Mouse (Mus musculus) CH12.LX (cell line): ENCODE measurements around the gene Gm21915. TPM values are rescaled to one million over a fixed set of nuclear protein-coding genes. Genes with fewer than 3 reads are reported as not detected.

ENCODE experiments used
- DNase-seq: peaks from one replicate; pipeline ENCODE4 v3.0.0-alpha.2; 2013; ENCODE audit errors: extremely low read depth
- H3K27ac ChIP-seq: 2 replicates; pipeline ENCODE4 v1.5.1; 2012; ENCODE audit warnings: low read depth, mild to moderate bottlenecking, control low read depth, moderate library complexity; ENCODE audit not compliant: insufficient read depth
- H3K27me3 ChIP-seq: replicated peaks from 2 replicates; pipeline ENCODE3; 2012; ENCODE audit warnings: inconsistent platforms
- H3K36me3 ChIP-seq, 2 experiments: replicated peaks in 1 of 2; 2 replicates each; pipeline versions ENCODE3 to v1.6.1; 2012; ENCODE audit warnings: inconsistent platforms in 1 of 2, low read length in 1 of 2, mild to moderate bottlenecking in 1 of 2, mixed read lengths in 1 of 2, moderate library complexity in 1 of 2; ENCODE audit not compliant: control insufficient read depth in 1 of 2, insufficient read depth in 1 of 2
- H3K4me1 ChIP-seq, 2 experiments: 2 replicates each; pipeline ENCODE4 v1.6.1; 2012; ENCODE audit warnings: inconsistent platforms in 1 of 2, moderate library complexity in 1 of 2; ENCODE audit not compliant: insufficient read depth in 2 of 2, control insufficient read depth in 1 of 2
- H3K4me2 ChIP-seq: 2 replicates; pipeline ENCODE4 v1.6.1; 2012; ENCODE audit warnings: low read depth, mild to moderate bottlenecking, control low read depth; ENCODE audit not compliant: poor library complexity, insufficient read depth, severe bottlenecking
- H3K4me3 ChIP-seq, 3 experiments: fragments of 150-350 bp in 1 of 3; sonication (generic) in 1 of 3; replicated peaks in 1 of 3; 2 replicates each; pipeline versions ENCODE3 to v1.5.1; 2011 to 2012; ENCODE audit warnings: low read depth in 2 of 3, low read length in 2 of 3, mild to moderate bottlenecking in 2 of 3, moderate library complexity in 2 of 3, control low read depth in 1 of 3, improper control_type of control experiment in 1 of 3, inconsistent platforms in 1 of 3, mixed read lengths in 1 of 3; ENCODE audit not compliant: poor library complexity in 1 of 3
- H3K79me2 ChIP-seq: replicated peaks from 2 replicates; pipeline ENCODE4 v1.6.1; 2012; ENCODE audit warnings: mild to moderate bottlenecking, moderate library complexity; ENCODE audit not compliant: control insufficient read depth, poor library complexity, insufficient read depth, severe bottlenecking; ENCODE audit errors: extremely low read depth
- H3K9ac ChIP-seq: 2 replicates; pipeline ENCODE4 v1.6.1; 2012; ENCODE audit warnings: low read depth, mild to moderate bottlenecking, control low read depth, moderate library complexity; ENCODE audit not compliant: insufficient read depth
- H3K9me3 ChIP-seq: replicated peaks from 2 replicates; pipeline ENCODE3; 2012; ENCODE audit warnings: low read length, inconsistent platforms, mixed read lengths
- BHLHE40 ChIP-seq: IDR thresholded peaks from 2 replicates; pipeline ENCODE4 v1.6.1; 2011; ENCODE audit warnings: mild to moderate bottlenecking, low read depth, low read length, improper control_type of control experiment
- CHD1 ChIP-seq: IDR thresholded peaks from 2 replicates; pipeline ENCODE4 v1.6.1; 2012; ENCODE audit warnings: low read depth, low read length, improper control_type of control experiment, inconsistent platforms
- E2F4 ChIP-seq: IDR thresholded peaks from 2 replicates; pipeline ENCODE4 v1.6.1; 2011; ENCODE audit warnings: low read depth, low read length, improper control_type of control experiment; ENCODE audit not compliant: insufficient replicate concordance
- ELF1 ChIP-seq: IDR thresholded peaks from 2 replicates; pipeline ENCODE4 v1.6.1; 2014; ENCODE audit warnings: low read depth, mild to moderate bottlenecking, inconsistent platforms, low read length, improper control_type of control experiment
- EP300 ChIP-seq: IDR thresholded peaks from 2 replicates; pipeline ENCODE4 v1.6.1; 2011; ENCODE audit warnings: low read length, improper control_type of control experiment
- HCFC1 ChIP-seq: IDR thresholded peaks from 2 replicates; pipeline ENCODE4 v1.6.1; 2012; ENCODE audit warnings: low read depth, mild to moderate bottlenecking, inconsistent platforms, low read length, improper control_type of control experiment
- IRF4 ChIP-seq: IDR thresholded peaks from 2 replicates; pipeline ENCODE4 v1.6.1; 2014; ENCODE audit warnings: low read depth, mild to moderate bottlenecking, inconsistent platforms, low read length, improper control_type of control experiment
- MAX ChIP-seq: IDR thresholded peaks from 2 replicates; pipeline ENCODE4 v1.6.1; 2011; ENCODE audit warnings: low read length, improper control_type of control experiment
- MAZ ChIP-seq: IDR thresholded peaks from 2 replicates; pipeline ENCODE4 v1.6.1; 2012; ENCODE audit warnings: low read depth, mild to moderate bottlenecking, inconsistent platforms, low read length, improper control_type of control experiment, moderate library complexity
- MYC ChIP-seq: IDR thresholded peaks from 2 replicates; pipeline ENCODE4 v1.6.1; 2011; ENCODE audit warnings: low read depth, mild to moderate bottlenecking, improper control_type of control experiment, low read length
- NELFE ChIP-seq: IDR thresholded peaks from 2 replicates; pipeline ENCODE4 v1.6.1; 2011; ENCODE audit warnings: low read depth, low read length, improper control_type of control experiment
- POLR2A ChIP-seq: IDR thresholded peaks from 2 replicates; pipeline ENCODE4 v1.6.1; 2011; ENCODE audit warnings: low read depth, mild to moderate bottlenecking, improper control_type of control experiment, low read length
- POLR2AphosphoS2 ChIP-seq: IDR thresholded peaks from 2 replicates; pipeline ENCODE4 v1.6.1; 2011; ENCODE audit warnings: low read depth, low read length, improper control_type of control experiment
- RAD21 ChIP-seq: IDR thresholded peaks from 2 replicates; pipeline ENCODE4 v1.6.1; 2011; ENCODE audit warnings: low read depth, mild to moderate bottlenecking, low read length, improper control_type of control experiment, moderate library complexity
- RCOR1 ChIP-seq: conservative IDR thresholded peaks from 2 replicates; pipeline ENCODE4 v1.6.1; 2012; ENCODE audit warnings: low read depth, mild to moderate bottlenecking, inconsistent platforms, low read length, improper control_type of control experiment
- SIN3A ChIP-seq: IDR thresholded peaks from 2 replicates; pipeline ENCODE4 v1.6.1; 2012; ENCODE audit warnings: low read length, improper control_type of control experiment, inconsistent platforms
- SMC3 ChIP-seq: IDR thresholded peaks from 2 replicates; pipeline ENCODE4 v1.6.1; 2011; ENCODE audit warnings: low read depth, low read length, improper control_type of control experiment
- TBP ChIP-seq: conservative IDR thresholded peaks from 2 replicates; pipeline ENCODE4 v1.6.1; 2011; ENCODE audit warnings: low read depth, low read length, improper control_type of control experiment
- TCF12 ChIP-seq: IDR thresholded peaks from 2 replicates; pipeline ENCODE4 v1.6.1; 2014; ENCODE audit warnings: low read depth, mild to moderate bottlenecking, inconsistent platforms, low read length, improper control_type of control experiment
- UBTF ChIP-seq: IDR thresholded peaks from 2 replicates; pipeline ENCODE4 v1.6.1; 2012; ENCODE audit warnings: low read depth, mild to moderate bottlenecking, inconsistent platforms, low read length, improper control_type of control experiment, moderate library complexity
- USF1 ChIP-seq: IDR thresholded peaks from 2 replicates; pipeline ENCODE4 v1.6.1; 2014; ENCODE audit warnings: low read depth, mild to moderate bottlenecking, inconsistent platforms, low read length, improper control_type of control experiment
- USF2 ChIP-seq: conservative IDR thresholded peaks from 2 replicates; pipeline ENCODE4 v1.6.1; 2011; ENCODE audit warnings: low read depth, low read length, improper control_type of control experiment
- dilution Hi-C: fragments of 300-500 bp; cut with MboI; formaldehyde crosslinking; loops from 2 replicates; pipeline ENCODE4 v1.14.3; 2020; ENCODE audit warnings: low sequenced_read_pairs; ENCODE audit not compliant: extremely low pct_unique_long_range_greater_than_20kb, extremely low pct_ligation_motif_present
- in situ Hi-C: fragments of 300-500 bp; cut with MboI; formaldehyde crosslinking; loops from 3 replicates; pipeline ENCODE4 v1.14.3; 2019; ENCODE audit warnings: low sequenced_read_pairs, low pct_ligation_motif_present, low pct_unique_long_range_greater_than_20kb, mixed read lengths
- polyA plus RNA-seq: library from polyadenylated mRNA; unstranded; fragments of >175 nt; gene quantifications from 2 replicates; pipeline ENCODE4 v1.2.1, GENCODE M21; 2012; ENCODE audit warnings: low read depth; ENCODE audit not compliant: insufficient read length
- total RNA-seq, 2 experiments: library from RNA; depleted of rRNA; stranded (reverse); fragments of 300-350 nt in 1 of 2; fragments of >200 nt in 1 of 2; gene quantifications; 2 replicates each; pipeline ENCODE4 v1.2.3; 2012 to 2014

Gene Gm21915
- total and polyA plus RNA-seq, 3 experiments: not detected

- TF ChIP-seq EP300 (no peak), HCFC1 (no peak), MAZ (no peak), POLR2A (no peak), E2F4 (no peak), NELFE (no peak), MYC (no peak), TBP (no peak), UBTF (no peak), MAX (no peak), RCOR1 (no peak), RAD21 (no peak), IRF4 (no peak)
- TF ChIP-seq, all 38 proteins: peak for 0
- Histone ChIP-seq H3K4me1 (peaks cover 0 to 19% of the 10 kb centered on the region in 2 experiments; a peak in 2 of 4 replicates), H3K79me2 (no peaks in the 10 kb centered on the region), H3K4me2 (no peak overlapping the region), H3K27ac (no peak overlapping the region), H3K27me3 (peaks cover 6% of the 10 kb centered on the region), H3K4me3 (no peak overlapping the region), H3K36me3 (no peaks in the 10 kb centered on the region), H3K9me3 (no peaks in the 10 kb centered on the region), H3K9ac (no peak overlapping the region)
- in situ Hi-C loops: no loop called here
- dilution Hi-C loops: no loop called here
- no peak for DNase-seq
Observed at GRCm38 (mm10) chr9:40690511-40690910, 20.1 kb downstream of the Gm21915 start.

GRCm38 (mm10) chr9:40693026-40693425 is 22.6 kb downstream of the Gm21915 start:
- peaks cover 14% of the 10 kb centered on the region for H3K27me3 ChIP-seq
- no peak overlapping the region for H3K4me3 ChIP-seq
- in situ Hi-C loops (no loop called here), dilution Hi-C loops (no loop called here)
- H3K4me1 ChIP-seq: peaks cover 0 to 19% of the 10 kb centered on the region in 2 experiments; a peak in 2 of 4 replicates
- TF ChIP-seq ELF1 (no peak), MAZ (no peak), SIN3A (no peak), USF1 (no peak), BHLHE40 (no peak), RAD21 (no peak), CHD1 (no peak), MAX (no peak), POLR2A (no peak), USF2 (no peak), E2F4 (no peak), SMC3 (no peak), POLR2AphosphoS2 (no peak), IRF4 (no peak), TCF12 (no peak), RCOR1 (no peak)
- TF ChIP-seq, all 38 proteins: peak for 0
- no peaks in the 10 kb centered on the region for H3K9me3 ChIP-seq
- DNase-seq: no peak
- H3K36me3 ChIP-seq: no peaks in the 10 kb centered on the region
- no peak overlapping the region for H3K9ac ChIP-seq
- H3K27ac ChIP-seq: no peak overlapping the region
- no peaks in the 10 kb centered on the region for H3K79me2 ChIP-seq
- H3K4me2 ChIP-seq: no peak overlapping the region
